Mouse (Mus musculus) testis, adult 2 months (tissue): ENCODE data around the gene Stard13. TPM values are rescaled to one million over a fixed set of nuclear protein-coding genes. Genes with fewer than 3 reads are reported as not detected.

Experiments
- H3K27ac ChIP-seq: fragments of 200-500 bp; 2 replicates; pipeline ENCODE4 v1.5.1; 2012; ENCODE audit warnings: low read depth, low read length; ENCODE audit not compliant: control insufficient read depth, insufficient read depth
- H3K27me3 ChIP-seq: fragments of 200-500 bp; 2 replicates; pipeline ENCODE4 v1.6.1; 2012; ENCODE audit warnings: mild to moderate bottlenecking, low read length, moderate library complexity; ENCODE audit not compliant: control insufficient read depth, insufficient read depth
- H3K36me3 ChIP-seq: fragments of 200-500 bp; 2 replicates; pipeline ENCODE4 v1.6.1; 2012; ENCODE audit warnings: mild to moderate bottlenecking, low read length; ENCODE audit not compliant: control insufficient read depth, insufficient read depth
- H3K4me1 ChIP-seq: fragments of 200-500 bp; 2 replicates; pipeline ENCODE4 v1.6.1; 2012; ENCODE audit warnings: low read length; ENCODE audit not compliant: control insufficient read depth, insufficient read depth
- H3K4me3 ChIP-seq: fragments of 200-500 bp; 2 replicates; pipeline ENCODE4 v1.5.1; 2012; ENCODE audit warnings: low read depth, mild to moderate bottlenecking, low read length, moderate library complexity, mixed read lengths; ENCODE audit not compliant: control insufficient read depth
- CTCF ChIP-seq: fragments of 200-500 bp; IDR thresholded peaks from 2 replicates; pipeline ENCODE4 v1.5.1; 2012; ENCODE audit warnings: low read depth, mild to moderate bottlenecking, inconsistent platforms, low read length, moderate library complexity; ENCODE audit not compliant: control insufficient read depth, insufficient read depth, insufficient replicate concordance
- POLR2A ChIP-seq: fragments of 200-500 bp; IDR thresholded peaks from 2 replicates; pipeline ENCODE4 v1.6.1; 2012; ENCODE audit warnings: low read depth, mild to moderate bottlenecking, inconsistent platforms, low read length, moderate library complexity; ENCODE audit not compliant: control insufficient read depth
- polyA plus RNA-seq: library from polyadenylated mRNA; depleted of rRNA; stranded (reverse); fragments of >200 nt; gene quantifications from 2 replicates; pipeline ENCODE4 v1.2.3, GENCODE M21; 2012; rRNA removed

The Stard13 gene
- polyA plus RNA-seq, 1 experiment: 3.3 TPM

GRCm38 (mm10) chr5:150994096-150994495, 239.5 kb downstream of the Stard13 start:
- TF ChIP-seq POLR2A: no peak
- TF ChIP-seq CTCF: no peak
- no peaks in the 10 kb centered on the region for H3K27me3 ChIP-seq
- H3K4me1 ChIP-seq: no peaks in the 10 kb centered on the region; the same call in 1 of the 2 replicates
- no peaks in the 10 kb centered on the region for H3K36me3 ChIP-seq
- H3K27ac ChIP-seq: no peak overlapping the region
- H3K4me3 ChIP-seq: no peak overlapping the region

Other genes with a start within 250 kb of the Stard13 start
- not detected in 2 replicates for gene Gm42906, start 194.3 kb upstream of the Stard13 start, polyA plus RNA-seq